Mouse (Mus musculus) forebrain, embryonic 11.5 days (tissue): ENCODE results near the gene A1bg. TPM values are rescaled to one million over a fixed set of nuclear protein-coding genes. Genes with fewer than 3 reads are reported as not detected.

Source experiments
- ATAC-seq: fragments of 200-750 bp; cut with Nextera tagmentation; replicated peaks from 2 replicates; pipeline ENCODE4 v1.8.0; 2017; ENCODE audit warnings: moderate TSS enrichment; ENCODE audit not compliant: low FRiP score
- DNase-seq: peaks from one replicate; pipeline ENCODE4 v3.0.0-alpha.2; 2017; ENCODE audit warnings: low spot score
- H3K27ac ChIP-seq: fragments of 300-500 bp; sonication (generic); 2 replicates; pipeline ENCODE4 v1.5.1; 2014; ENCODE audit warnings: low read depth, low read length
- H3K27me3 ChIP-seq: fragments of 300-500 bp; sonication (generic); 2 replicates; pipeline ENCODE4 v1.6.1; 2014; ENCODE audit warnings: mild to moderate bottlenecking, low read length, mixed read lengths; ENCODE audit not compliant: control insufficient read depth, insufficient read depth
- H3K36me3 ChIP-seq: fragments of 300-500 bp; sonication (generic); 2 replicates; pipeline ENCODE4 v1.6.1; 2014; ENCODE audit warnings: mild to moderate bottlenecking, low read length, moderate library complexity, mixed read lengths; ENCODE audit not compliant: control insufficient read depth, insufficient read depth
- H3K4me1 ChIP-seq: fragments of 300-500 bp; sonication (generic); replicated peaks from 2 replicates; pipeline ENCODE4 v1.6.1; 2014; ENCODE audit warnings: low read length, mixed read lengths; ENCODE audit not compliant: control insufficient read depth, insufficient read depth
- H3K4me2 ChIP-seq: fragments of 300-500 bp; sonication (generic); 2 replicates; pipeline ENCODE4 v1.6.1; 2014; ENCODE audit warnings: low read depth, mild to moderate bottlenecking, low read length, moderate library complexity, mixed read lengths; ENCODE audit not compliant: severe bottlenecking
- H3K4me3 ChIP-seq: fragments of 300-500 bp; sonication (generic); 2 replicates; pipeline ENCODE4 v1.5.1; 2014; ENCODE audit warnings: low read depth, low read length
- H3K9ac ChIP-seq: fragments of 300-500 bp; sonication (generic); 2 replicates; pipeline ENCODE4 v1.6.1; 2014; ENCODE audit warnings: low read length
- H3K9me3 ChIP-seq: fragments of 300-500 bp; sonication (generic); 2 replicates; pipeline ENCODE4 v1.6.1; 2016; ENCODE audit warnings: low read length, mixed read lengths; ENCODE audit not compliant: control insufficient read depth
- WGBS: fragments of 180-500 bp; shearing (Covaris S2); extraction: QIAGEN DNeasy Blood & Tissue Kit; methylation state at CpG from one replicate; pipeline ENCODE4 v1.1.7; 2014; 5-methylcytosine and 5-hydroxymethylcytosine counted together
- polyA plus RNA-seq: library from polyadenylated mRNA; unstranded; fragments of >200 nt; fragmentation: Nextera tagmentation; extraction: Ambion mirVana; gene quantifications from 2 replicates; pipeline ENCODE4 v1.2.1, GENCODE M21; 2014

A1bg gene
- polyA plus RNA-seq, 1 experiment from 2014 or later, result not detected

DNA sequence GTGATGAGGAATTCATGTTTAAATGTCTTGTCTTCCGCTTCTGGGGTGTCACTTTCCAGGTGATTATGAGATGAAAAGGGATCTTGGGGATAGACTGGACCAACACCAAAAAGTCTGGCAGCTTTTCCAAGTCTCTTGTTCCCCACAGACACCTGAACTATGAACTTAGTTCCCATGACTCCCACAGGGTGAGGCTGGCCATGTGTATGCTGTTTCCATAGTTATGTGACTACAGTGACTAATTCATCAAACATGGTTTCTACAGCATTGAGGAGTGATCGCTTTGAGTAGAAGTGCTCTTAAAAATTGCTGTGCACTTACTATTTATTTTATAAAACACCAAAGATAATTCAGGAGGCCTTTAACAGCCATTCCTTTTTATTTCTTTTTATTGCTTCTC is 34.1 kb downstream of the A1bg start:
- WGBS, result 91% methylated on average over 2 of the region's 2 CpGs
- H3K27me3 ChIP-seq, result no peaks in the 10 kb centered on the region
- no peaks in the 10 kb centered on the region for H3K36me3 ChIP-seq
- no peak for DNase-seq
- H3K4me3 ChIP-seq, result no peak overlapping the region
- no peak for ATAC-seq
- no peak overlapping the region for H3K27ac ChIP-seq
- no peak overlapping the region for H3K4me2 ChIP-seq
- H3K4me1 ChIP-seq, result no peaks in the 10 kb centered on the region
- no peak overlapping the region for H3K9ac ChIP-seq
- H3K9me3 ChIP-seq, result no peaks in the 10 kb centered on the region

DNA sequence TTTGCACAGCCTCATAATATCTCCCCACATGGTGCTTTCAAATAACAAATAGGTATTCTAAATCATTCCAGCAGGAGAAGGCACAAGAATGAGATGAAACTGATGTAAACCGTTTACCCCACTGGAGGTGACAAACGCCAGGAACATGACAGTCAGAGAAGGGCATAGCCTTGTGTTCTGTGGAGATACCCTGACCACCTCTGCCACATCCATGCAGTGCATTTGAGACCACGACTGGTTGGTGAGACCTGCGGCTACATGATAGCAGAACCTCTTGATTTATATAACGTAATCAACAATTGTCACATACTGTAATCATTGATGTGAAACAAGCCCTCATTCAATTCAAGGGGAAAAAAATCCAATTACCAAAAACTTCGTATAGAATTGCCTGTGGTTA is 47.1 kb downstream of the A1bg start:
- Histone ChIP-seq H3K4me2 (no peak overlapping the region), H3K9me3 (no peaks in the 10 kb centered on the region), H3K4me1 (no peaks in the 10 kb centered on the region), H3K27ac (no peak overlapping the region), H3K9ac (no peak overlapping the region), H3K36me3 (no peaks in the 10 kb centered on the region), H3K4me3 (no peak overlapping the region), H3K27me3 (no peaks in the 10 kb centered on the region)
- 85% methylated on average over 6 of the region's 6 CpGs for WGBS
- DNase-seq, result no peak
- ATAC-seq, result no peak

DNA sequence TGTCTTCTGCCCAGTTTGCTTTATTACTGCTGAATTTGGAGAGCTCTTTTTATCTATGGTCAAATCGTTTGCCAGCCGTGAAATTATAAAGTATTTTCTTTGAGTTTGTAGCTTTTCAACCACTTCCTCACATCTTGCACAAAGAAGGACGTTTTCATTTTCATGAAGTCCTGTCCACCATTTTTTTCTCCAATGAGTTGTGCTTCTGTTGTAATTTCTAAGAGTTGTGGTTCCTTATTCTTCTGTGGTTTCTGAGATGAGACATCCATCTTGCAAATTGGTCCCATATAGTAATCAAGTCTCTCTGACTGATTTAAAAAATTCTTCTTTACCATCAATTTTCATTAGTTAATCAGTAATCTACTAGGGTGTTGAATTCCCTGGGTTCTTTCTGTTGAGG is 60.4 kb downstream of the A1bg start:
- WGBS, result 85% methylated on average over 3 of the region's 3 CpGs
- Histone ChIP-seq H3K4me1 (no peaks in the 10 kb centered on the region), H3K27ac (no peak overlapping the region), H3K4me3 (no peak overlapping the region), H3K9ac (no peak overlapping the region), H3K27me3 (no peaks in the 10 kb centered on the region), H3K4me2 (no peak overlapping the region), H3K36me3 (no peaks in the 10 kb centered on the region), H3K9me3 (no peaks in the 10 kb centered on the region)
- no peak for DNase-seq
- ATAC-seq, result no peak

DNA sequence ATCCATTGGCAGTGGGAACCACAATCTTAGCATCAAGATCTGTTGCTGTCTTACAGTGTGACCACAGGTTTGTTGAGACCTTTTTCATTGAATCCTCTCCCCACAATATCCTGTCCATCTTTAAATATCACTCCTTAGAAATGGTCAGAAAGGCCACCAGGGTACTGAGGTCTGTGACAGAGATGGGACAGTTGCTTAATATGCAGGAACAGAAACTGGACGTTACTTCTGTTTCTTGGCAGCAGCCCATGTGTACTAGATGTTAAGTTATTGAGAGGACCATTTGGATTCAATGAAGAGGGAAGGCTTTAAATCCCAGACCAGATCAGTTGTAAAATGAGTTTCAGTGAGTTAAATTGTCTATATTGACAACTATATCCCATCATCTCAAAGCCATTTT is 67.7 kb downstream of the A1bg start:
- Histone ChIP-seq H3K9me3 (no peaks in the 10 kb centered on the region), H3K4me1 (no peaks in the 10 kb centered on the region), H3K4me3 (no peak overlapping the region), H3K4me2 (no peak overlapping the region), H3K27ac (no peak overlapping the region), H3K27me3 (no peaks in the 10 kb centered on the region), H3K36me3 (no peaks in the 10 kb centered on the region), H3K9ac (no peak overlapping the region)
- ATAC-seq, result no peak
- WGBS, result 93% methylated on average over 1 of the region's 1 CpGs
- DNase-seq, result no peak

DNA sequence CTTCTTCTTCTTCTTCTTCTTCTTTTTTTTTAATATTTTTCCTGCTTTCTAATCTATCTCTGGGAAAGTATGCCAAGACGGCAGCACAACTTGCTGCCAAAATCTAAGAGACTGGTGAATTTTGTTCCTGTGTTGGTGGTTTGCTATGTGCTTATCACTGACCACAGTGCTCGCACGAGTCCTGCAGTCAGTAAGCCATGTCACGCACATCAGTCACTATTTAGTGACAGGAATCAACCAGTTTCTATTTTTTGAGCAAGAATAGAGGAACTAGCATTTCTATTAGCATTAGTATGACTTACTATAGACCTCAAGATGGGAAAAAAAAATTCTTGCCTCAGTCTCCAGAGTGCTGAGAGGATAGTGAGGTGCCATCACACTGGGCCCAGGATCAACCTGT is 68.7 kb downstream of the A1bg start:
- Histone ChIP-seq H3K9ac (no peak overlapping the region), H3K36me3 (no peaks in the 10 kb centered on the region), H3K27me3 (no peaks in the 10 kb centered on the region), H3K27ac (no peak overlapping the region), H3K4me2 (no peak overlapping the region), H3K4me1 (no peaks in the 10 kb centered on the region), H3K9me3 (no peaks in the 10 kb centered on the region), H3K4me3 (no peak overlapping the region)
- no peak for DNase-seq
- 90% methylated on average over 4 of the region's 4 CpGs for WGBS
- no peak for ATAC-seq

DNA sequence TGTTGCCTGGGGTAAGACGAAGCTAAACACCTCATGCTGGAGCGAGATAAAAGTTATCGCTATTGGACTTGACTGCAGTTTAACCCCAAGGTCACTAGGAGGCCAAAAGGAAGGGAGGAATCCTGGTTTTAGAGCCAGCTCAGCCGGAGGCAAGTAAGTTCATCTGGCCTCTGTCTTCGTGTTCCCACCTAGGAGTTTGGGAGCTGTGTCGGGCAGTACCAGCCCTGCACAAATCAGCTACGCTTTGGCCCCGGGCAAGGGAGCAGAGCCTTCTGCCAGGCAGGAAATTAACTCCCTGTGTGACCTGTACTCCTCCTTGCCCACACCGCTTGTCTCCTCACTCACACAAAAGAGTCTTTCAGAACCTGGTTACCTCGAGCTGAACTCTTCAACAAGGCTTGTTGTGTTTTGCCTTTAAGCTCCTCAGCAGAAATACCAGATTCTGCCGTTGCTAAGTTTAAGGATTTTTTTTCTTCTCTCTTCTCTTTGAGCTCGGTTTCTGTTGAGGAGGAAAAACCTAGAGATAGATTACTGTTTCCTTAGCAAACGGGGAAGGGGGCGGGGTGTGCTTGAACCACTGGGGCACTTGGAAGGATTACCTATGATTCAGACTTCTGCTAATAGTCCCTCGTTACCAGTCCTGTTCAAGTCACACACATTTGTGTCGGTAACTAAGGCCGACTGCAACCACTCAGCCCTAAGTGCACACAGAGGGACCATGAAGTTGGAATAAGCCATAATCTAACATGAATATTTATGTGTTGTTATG is 69.4 kb downstream of the A1bg start, which contains the start of gene Fam84b:
TSS of gene Fam84b (minus strand) at position 548 of the 769 bp plus-strand sequence.
- WGBS, result 28% methylated on average over 17 of the region's 17 CpGs
- no peak within 1 kb of the TSS for H3K27ac ChIP-seq
- ATAC-seq (no peak), DNase-seq (peak; percentile 56)
- H3K9ac ChIP-seq, result no peak within 1 kb of the TSS
- H3K4me2 ChIP-seq, result no peak within 1 kb of the TSS
- no peaks in the 10 kb centered on the region for H3K27me3 ChIP-seq
- no peaks in the 10 kb centered on the region for H3K36me3 ChIP-seq
- no peak within 1 kb of the TSS for H3K4me3 ChIP-seq
- H3K9me3 ChIP-seq, result no peaks in the 10 kb centered on the region
- no peaks in the 10 kb centered on the region for H3K4me1 ChIP-seq

DNA sequence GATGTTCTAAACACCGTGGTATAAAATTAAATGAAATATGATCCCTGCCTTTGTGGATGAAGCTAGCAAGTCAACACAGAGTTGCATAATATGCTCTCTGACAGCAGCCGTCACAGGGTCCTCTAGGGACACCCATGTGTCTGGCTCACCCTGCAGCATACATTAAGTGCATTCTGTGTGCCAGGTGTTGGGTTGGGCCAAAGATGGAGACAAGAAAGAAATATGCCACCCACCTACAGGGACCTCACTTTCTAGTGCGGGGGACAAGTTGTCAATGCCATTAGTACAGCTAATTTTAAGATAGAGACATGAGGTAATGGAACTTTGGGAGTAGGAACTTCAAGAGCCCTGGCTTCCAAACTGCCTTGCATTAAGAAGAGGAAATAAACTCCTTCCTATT is 74.2 kb downstream of the A1bg start:
- H3K4me1 ChIP-seq, result peaks cover 4% of the 10 kb centered on the region; the same call in 1 of the 2 replicates
- WGBS, result 90% methylated on average over 3 of the region's 3 CpGs

More for the DNA sequence above, 74.2 kb downstream of the A1bg start:
- H3K27me3 ChIP-seq, result no peaks in the 10 kb centered on the region
- H3K4me2 ChIP-seq, result no peak overlapping the region
- H3K4me3 ChIP-seq, result no peak overlapping the region
- no peak for ATAC-seq
- H3K9ac ChIP-seq, result no peak overlapping the region
- no peaks in the 10 kb centered on the region for H3K9me3 ChIP-seq
- H3K27ac ChIP-seq, result no peak overlapping the region
- DNase-seq, result no peak
- H3K36me3 ChIP-seq, result no peaks in the 10 kb centered on the region
